Mouse (Mus musculus) cerebellum, adult 2 months (tissue): ENCODE measurements at regions not wholly inside any gene's neighbourhood (a gene's known extent, or its start where the extent isn't known, plus 50 kb on each side); places are given as distances from the start of the nearest gene placed in this dataset.

ENCODE experiments used
- CTCF ChIP-seq: fragments of 200-500 bp; IDR thresholded peaks from 2 replicates; pipeline ENCODE4 v1.5.1; 2011; ENCODE audit warnings: low read depth, mild to moderate bottlenecking, control low read depth, low read length, moderate library complexity, borderline replicate concordance; ENCODE audit not compliant: insufficient read depth
- POLR2A ChIP-seq: fragments of 200-500 bp; IDR thresholded peaks from 2 replicates; pipeline ENCODE4 v1.6.1; 2011; ENCODE audit warnings: low read length, control low read depth, borderline replicate concordance; ENCODE audit not compliant: insufficient read depth

DNA sequence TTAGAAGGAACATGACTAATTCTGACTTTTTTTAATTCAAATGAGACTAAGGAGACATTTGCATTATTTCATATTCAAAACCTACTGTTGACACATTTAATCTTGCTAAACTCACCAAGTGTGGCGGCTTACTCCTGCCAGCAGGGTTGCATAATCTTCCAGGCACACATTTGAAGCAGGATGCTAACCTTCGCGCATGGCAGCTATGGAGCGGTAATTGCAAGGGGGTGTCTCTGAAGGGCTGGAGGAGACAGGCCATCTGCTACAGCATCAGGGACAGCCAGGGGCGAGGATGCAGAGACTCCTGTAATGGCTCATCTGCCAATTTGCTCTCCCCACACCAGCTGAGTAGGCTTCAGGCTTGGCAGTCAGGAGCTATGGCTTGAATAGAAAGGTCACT is 97.9 kb upstream of the Clstn2 start:
- TF ChIP-seq POLR2A, result no peak
- no peak for TF ChIP-seq CTCF
